Mouse (Mus musculus) thymus, postnatal 4 days (tissue): ENCODE results near the gene Fgfr2.
A peak's percentile ranks its signal among the peaks of the same experiment; 100 is the strongest.

ENCODE experiments used
- DNase-seq: peaks from one replicate; pipeline ENCODE4 v3.0.0; 2021

Gene Fgfr2

GRCm38 (mm10) chr7:130897201-130897600, 2225.9 kb downstream of the Fgfr2 start:
- DNase-seq = no peak

- no peak for DNase-seq
These were observed 2227.1 kb downstream of the Fgfr2 start for GRCm38 (mm10) chr7:130896064-130896463.

GRCm38 (mm10) chr7:130895618-130895945, 2227.6 kb downstream of the Fgfr2 start:
- no peak for DNase-seq

GRCm38 (mm10) chr7:130894931-130895617, 2228.1 kb downstream of the Fgfr2 start:
- no peak for DNase-seq

- peak; percentile 45 for DNase-seq
These were observed 2230.2 kb downstream of the Fgfr2 start for GRCm38 (mm10) chr7:130892973-130893372.

GRCm38 (mm10) chr7:130890871-130891270, 2232.3 kb downstream of the Fgfr2 start:
- DNase-seq = no peak

GRCm38 (mm10) chr7:130887946-130888345, 2235.2 kb downstream of the Fgfr2 start:
- DNase-seq = no peak

GRCm38 (mm10) chr7:130886246-130886645, 2236.9 kb downstream of the Fgfr2 start:
- DNase-seq = no peak

- DNase-seq = no peak
These were observed 2239.0 kb downstream of the Fgfr2 start for GRCm38 (mm10) chr7:130884161-130884560.

- DNase-seq = no peak
These were observed 2255.9 kb downstream of the Fgfr2 start for GRCm38 (mm10) chr7:130867256-130867655.

- no peak for DNase-seq
These were observed 2256.5 kb downstream of the Fgfr2 start for GRCm38 (mm10) chr7:130866640-130867039.

- DNase-seq = peak; percentile 94
These were observed 2257.2 kb downstream of the Fgfr2 start, which contains the start of gene Plekha1 for GRCm38 (mm10) chr7:130865613-130866591. Plekha1 (plus strand) TSS chr7:130865756.

- no peak for DNase-seq
These were observed 2258.4 kb downstream of the Fgfr2 start for GRCm38 (mm10) chr7:130864711-130865110.

GRCm38 (mm10) chr7:130862501-130862900, 2260.6 kb downstream of the Fgfr2 start:
- no peak for DNase-seq

GRCm38 (mm10) chr7:130860721-130861142, 2262.4 kb downstream of the Fgfr2 start:
- DNase-seq = no peak

- DNase-seq = no peak
These were observed 2263.2 kb downstream of the Fgfr2 start for GRCm38 (mm10) chr7:130859926-130860325.

- DNase-seq = peak; percentile 32
These were observed 2265.2 kb downstream of the Fgfr2 start for GRCm38 (mm10) chr7:130857973-130858372.

GRCm38 (mm10) chr7:130855681-130856080, 2267.5 kb downstream of the Fgfr2 start:
- DNase-seq = no peak

GRCm38 (mm10) chr7:130854684-130855292, 2268.4 kb downstream of the Fgfr2 start:
- DNase-seq = no peak

GRCm38 (mm10) chr7:130847164-130847718, 2275.9 kb downstream of the Fgfr2 start:
- peak; percentile 25 for DNase-seq

- no peak for DNase-seq
These were observed 2283.6 kb downstream of the Fgfr2 start for GRCm38 (mm10) chr7:130839380-130840100.

- DNase-seq = no peak
These were observed 2284.5 kb downstream of the Fgfr2 start for GRCm38 (mm10) chr7:130838658-130839025.
